Mouse (Mus musculus) heart, embryonic 11.5 days (tissue): ENCODE measurements around the gene Tst. TPM values are rescaled to one million over a fixed set of nuclear protein-coding genes. Genes with fewer than 3 reads are reported as not detected.
A peak's percentile ranks its signal among the peaks of the same experiment; 100 is the strongest.

Experiments used
- ATAC-seq: fragments of 200-750 bp; cut with Nextera tagmentation; replicated peaks from 2 replicates; pipeline ENCODE4 v1.8.0; 2017; ENCODE audit warnings: moderate library complexity; ENCODE audit not compliant: insufficient number of reproducible peaks, low FRiP score, low TSS enrichment
- H3K27ac ChIP-seq: fragments of 300-500 bp; sonication (generic); 2 replicates; pipeline ENCODE4 v1.5.1; 2014; ENCODE audit warnings: mild to moderate bottlenecking, low read depth, low read length
- H3K27me3 ChIP-seq: fragments of 300-500 bp; sonication (generic); 2 replicates; pipeline ENCODE4 v1.6.1; 2014; ENCODE audit warnings: mild to moderate bottlenecking, low read length, mixed read lengths; ENCODE audit not compliant: control insufficient read depth, insufficient read depth
- H3K36me3 ChIP-seq: fragments of 300-500 bp; sonication (generic); 2 replicates; pipeline ENCODE4 v1.6.1; 2014; ENCODE audit warnings: mild to moderate bottlenecking, low read length, moderate library complexity, mixed read lengths; ENCODE audit not compliant: control insufficient read depth, insufficient read depth
- H3K4me1 ChIP-seq: fragments of 300-500 bp; sonication (generic); 2 replicates; pipeline ENCODE4 v1.6.1; 2014; ENCODE audit warnings: low read length; ENCODE audit not compliant: control insufficient read depth, insufficient read depth
- H3K4me2 ChIP-seq: fragments of 300-500 bp; sonication (generic); 2 replicates; pipeline ENCODE4 v1.6.1; 2014; ENCODE audit warnings: mild to moderate bottlenecking, moderate library complexity
- H3K4me3 ChIP-seq: fragments of 300-500 bp; sonication (generic); 2 replicates; pipeline ENCODE4 v1.5.1; 2014; ENCODE audit warnings: low read depth, low read length
- H3K9ac ChIP-seq: fragments of 300-500 bp; sonication (generic); 2 replicates; pipeline ENCODE4 v1.6.1; 2014; ENCODE audit warnings: mild to moderate bottlenecking, low read depth, low read length, moderate library complexity
- H3K9me3 ChIP-seq: fragments of 300-500 bp; sonication (generic); replicated peaks from 2 replicates; pipeline ENCODE4 v1.6.1; 2016; ENCODE audit warnings: low read length; ENCODE audit not compliant: control insufficient read depth
- WGBS: fragments of 180-500 bp; shearing (Covaris S2); extraction: QIAGEN DNeasy Blood & Tissue Kit; methylation state at CpG from one replicate; pipeline ENCODE4 v1.1.7; 2014; ENCODE audit not compliant: insufficient replicate concordance; 5-methylcytosine and 5-hydroxymethylcytosine counted together
- polyA plus RNA-seq: library from polyadenylated mRNA; unstranded; fragments of >200 nt; fragmentation: Nextera tagmentation; extraction: Ambion mirVana; gene quantifications from 2 replicates; pipeline ENCODE4 v1.2.1, GENCODE M21; 2014

The Tst gene
- polyA plus RNA-seq, 1 experiment from 2014 or later: 13.5 TPM

GRCm38 (mm10) chr15:78424507-78424906, 18.8 kb upstream of the Tst start:
- Histone ChIP-seq H3K4me1 (peaks cover 7% of the 10 kb centered on the region; the same call in 1 of the 2 replicates), H3K27me3 (peaks cover 15% of the 10 kb centered on the region), H3K9ac (no peak overlapping the region), H3K4me3 (no peak overlapping the region), H3K27ac (no peak overlapping the region), H3K36me3 (no peaks in the 10 kb centered on the region), H3K4me2 (no peak overlapping the region), H3K9me3 (no peaks in the 10 kb centered on the region)
- 10% methylated on average over 11 of the region's 11 CpGs for WGBS
- no peak for ATAC-seq

GRCm38 (mm10) chr15:78422046-78422956, 16.6 kb upstream of the Tst start:
- Histone ChIP-seq H3K4me2 (peak overlapping the region; percentile 34), H3K4me1 (no peaks in the 10 kb centered on the region), H3K27me3 (peaks cover 9% of the 10 kb centered on the region; the same call in 1 of the 2 replicates), H3K4me3 (no peak overlapping the region), H3K27ac (no peak overlapping the region), H3K9ac (no peak overlapping the region), H3K9me3 (no peaks in the 10 kb centered on the region), H3K36me3 (no peaks in the 10 kb centered on the region)
- 17% methylated on average over 16 of the region's 16 CpGs for WGBS
- no peak for ATAC-seq

GRCm38 (mm10) chr15:78420395-78420794, 14.7 kb upstream of the Tst start:
- H3K27ac ChIP-seq: no peak overlapping the region
- H3K4me1 ChIP-seq: no peaks in the 10 kb centered on the region
- H3K27me3 ChIP-seq: peaks cover 6% of the 10 kb centered on the region; the same call in 1 of the 2 replicates
- H3K4me2 ChIP-seq: no peak overlapping the region
- WGBS: 73% methylated on average over 13 of the region's 13 CpGs
- no peak overlapping the region for H3K9ac ChIP-seq
- H3K36me3 ChIP-seq: no peaks in the 10 kb centered on the region
- no peaks in the 10 kb centered on the region for H3K9me3 ChIP-seq
- H3K4me3 ChIP-seq: no peak overlapping the region
- ATAC-seq: no peak

GRCm38 (mm10) chr15:78416937-78417336, 11.2 kb upstream of the Tst start:
- no peaks in the 10 kb centered on the region for H3K9me3 ChIP-seq
- H3K4me3 ChIP-seq: no peak overlapping the region
- no peak overlapping the region for H3K4me2 ChIP-seq
- no peak overlapping the region for H3K27ac ChIP-seq
- 51% methylated on average over 4 of the region's 4 CpGs for WGBS
- H3K36me3 ChIP-seq: no peaks in the 10 kb centered on the region
- peaks cover 4% of the 10 kb centered on the region; the same call in 1 of the 2 replicates for H3K4me1 ChIP-seq
- H3K27me3 ChIP-seq: peaks cover 7% of the 10 kb centered on the region
- no peak for ATAC-seq
- H3K9ac ChIP-seq: no peak overlapping the region

GRCm38 (mm10) chr15:78414157-78414556, 8.4 kb upstream of the Tst start:
- H3K9me3 ChIP-seq: no peaks in the 10 kb centered on the region
- no peaks in the 10 kb centered on the region for H3K36me3 ChIP-seq
- H3K27ac ChIP-seq: no peak overlapping the region
- no peak overlapping the region for H3K9ac ChIP-seq
- H3K4me1 ChIP-seq: peaks cover 12% of the 10 kb centered on the region
- H3K4me3 ChIP-seq: no peak overlapping the region
- WGBS: 89% methylated on average over 8 of the region's 8 CpGs
- ATAC-seq: no peak
- peaks cover 30% of the 10 kb centered on the region for H3K27me3 ChIP-seq
- no peak overlapping the region for H3K4me2 ChIP-seq

GRCm38 (mm10) chr15:78413719-78414117, 8.0 kb upstream of the Tst start:
- Histone ChIP-seq H3K4me3 (no peak overlapping the region), H3K4me2 (no peak overlapping the region), H3K27me3 (peaks cover 35% of the 10 kb centered on the region), H3K4me1 (peaks cover 12% of the 10 kb centered on the region), H3K9me3 (no peaks in the 10 kb centered on the region), H3K27ac (peak overlapping the region; percentile 78), H3K9ac (no peak overlapping the region), H3K36me3 (no peaks in the 10 kb centered on the region)
- 0 out of 2 replicates have a peak, but pooled peaks have one; percentile 2 for ATAC-seq
- 42% methylated on average over 1 of the region's 1 CpGs for WGBS

- Histone ChIP-seq H3K27me3 (peaks cover 38% of the 10 kb centered on the region), H3K9me3 (no peaks in the 10 kb centered on the region), H3K4me1 (peaks cover 12% of the 10 kb centered on the region), H3K4me2 (no peak overlapping the region; the same call in 1 of the 2 replicates), H3K27ac (peak overlapping the region; percentile 78), H3K4me3 (no peak overlapping the region), H3K9ac (peak overlapping the region; percentile 30; the same call in 1 of the 2 replicates), H3K36me3 (no peaks in the 10 kb centered on the region)
- peak; percentile 80 for ATAC-seq
- 80% methylated on average over 14 of the region's 14 CpGs for WGBS
Observed at GRCm38 (mm10) chr15:78413083-78413718, 7.5 kb upstream of the Tst start.

GRCm38 (mm10) chr15:78409570-78410052, 3.9 kb upstream of the Tst start:
- peaks cover 38% of the 10 kb centered on the region for H3K27me3 ChIP-seq
- peak overlapping the region; percentile 38 for H3K4me3 ChIP-seq
- peak overlapping the region; percentile 40 for H3K9ac ChIP-seq
- no peak overlapping the region for H3K27ac ChIP-seq
- peak overlapping the region; percentile 74 for H3K4me2 ChIP-seq
- no peaks in the 10 kb centered on the region for H3K36me3 ChIP-seq
- no peaks in the 10 kb centered on the region for H3K9me3 ChIP-seq
- 10% methylated on average over 12 of the region's 12 CpGs for WGBS
- H3K4me1 ChIP-seq: peaks cover 18% of the 10 kb centered on the region
- no peak for ATAC-seq
